Mouse (Mus musculus): ENCODE results near the gene Mapk8ip3. TPM values are rescaled to one million over a fixed set of nuclear protein-coding genes. Genes with fewer than 3 reads are reported as not detected.

The Mapk8ip3 gene
- polyA plus RNA-seq, 2 experiments, result 41.4 to 186 TPM

DNA sequence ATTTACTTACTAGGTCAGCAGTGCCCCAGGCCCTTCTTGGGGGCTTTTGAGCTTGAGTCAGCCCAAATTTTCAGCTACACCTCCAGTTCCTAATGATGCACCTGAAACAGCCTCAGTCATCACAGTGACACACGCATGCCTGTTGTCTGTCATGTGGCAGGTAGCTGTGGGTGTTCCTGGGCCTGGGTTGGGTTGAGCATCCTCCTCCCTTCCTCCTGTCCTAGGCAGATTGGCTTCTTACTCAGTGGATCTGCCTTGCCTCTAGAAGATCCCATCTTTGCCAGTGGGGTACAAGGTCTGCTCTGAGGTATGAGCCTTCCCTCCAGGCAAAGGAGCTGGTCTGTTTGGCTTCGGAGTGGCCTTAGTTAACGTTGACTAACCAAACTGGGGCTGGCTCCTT lies 47.9 kb downstream of the Mapk8ip3 start:
- no peak overlapping the region for H3K9ac ChIP-seq (ENCODE audit: low read depth, low read length, severe bottlenecking)
- no peaks in the 10 kb centered on the region for H3K9me3 ChIP-seq (ENCODE audit: control insufficient read depth, low read length)
- H3K4me3 ChIP-seq (replicated peaks; ENCODE audit: low read length), result no peak overlapping the region
- no peak for TF ChIP-seq POLR2A (IDR thresholded peaks at IDR 0.05; ENCODE audit: borderline replicate concordance, extremely low read depth, insufficient read depth, insufficient read length)
- H3K4me2 ChIP-seq (replicated peaks; ENCODE audit: low read depth, low read length, severe bottlenecking), result no peak overlapping the region
- 83% methylated on average over 3 of the region's 3 CpGs for WGBS
- ATAC-seq (ENCODE audit: low FRiP score, low read depth), result no peak
- no peak overlapping the region for H3K27ac ChIP-seq (replicated peaks; ENCODE audit: low read depth, low read length)
- peaks cover 47% of the 10 kb centered on the region for H3K36me3 ChIP-seq (ENCODE audit: control insufficient read depth, insufficient read depth, low read length)
- no peaks in the 10 kb centered on the region for H3K27me3 ChIP-seq (ENCODE audit: control insufficient read depth, insufficient read depth, low read length)
- peaks cover 18% of the 10 kb centered on the region for H3K4me1 ChIP-seq (ENCODE audit: control insufficient read depth, insufficient read depth, low read length)
- DNase-seq (ENCODE audit: low spot score), result no peak

DNA sequence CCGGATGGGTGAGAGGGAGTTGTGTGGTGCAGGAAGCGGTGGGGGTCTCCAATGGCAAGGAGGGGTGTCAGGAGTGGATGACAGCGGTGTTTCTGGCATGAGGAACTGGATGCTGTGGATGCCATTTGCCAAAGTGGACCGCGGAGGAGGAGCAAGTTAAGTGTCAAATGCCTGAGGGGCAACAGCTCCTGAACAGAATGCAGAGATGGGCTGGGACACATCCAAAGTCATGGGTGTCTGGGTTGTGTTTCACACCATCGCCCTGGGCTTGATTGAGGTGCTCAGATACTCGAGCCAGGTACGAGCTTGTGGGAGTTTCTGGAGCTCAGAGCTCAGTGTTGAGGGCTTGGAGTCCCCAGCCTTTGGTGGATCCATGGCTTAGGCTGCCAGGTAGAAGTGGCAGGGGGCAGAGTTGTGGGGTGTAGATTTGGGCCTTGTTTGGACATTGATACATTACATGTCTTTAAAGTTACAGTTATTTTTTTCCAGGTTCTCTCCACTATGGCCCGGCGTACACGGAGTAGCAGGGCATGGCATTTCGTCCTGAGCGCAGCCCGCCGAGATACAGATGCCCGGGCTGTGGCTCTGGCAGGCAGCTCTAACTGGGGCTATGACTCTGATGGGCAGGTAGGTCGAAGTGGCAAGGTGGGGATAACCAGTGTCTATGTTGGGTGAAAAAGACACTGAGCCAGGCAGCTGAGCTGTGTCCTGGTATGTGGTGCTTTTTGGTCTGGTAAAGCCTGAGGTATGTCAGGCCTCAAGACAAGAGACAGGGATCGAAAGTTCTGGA lies 49.3 kb downstream of the Mapk8ip3 start:
- no peak for ATAC-seq (ENCODE audit: low FRiP score, low read depth)
- DNase-seq (ENCODE audit: low spot score), result no peak
- TF ChIP-seq POLR2A (IDR thresholded peaks at IDR 0.05; ENCODE audit: borderline replicate concordance, extremely low read depth, insufficient read depth, insufficient read length), result no peak

DNA sequence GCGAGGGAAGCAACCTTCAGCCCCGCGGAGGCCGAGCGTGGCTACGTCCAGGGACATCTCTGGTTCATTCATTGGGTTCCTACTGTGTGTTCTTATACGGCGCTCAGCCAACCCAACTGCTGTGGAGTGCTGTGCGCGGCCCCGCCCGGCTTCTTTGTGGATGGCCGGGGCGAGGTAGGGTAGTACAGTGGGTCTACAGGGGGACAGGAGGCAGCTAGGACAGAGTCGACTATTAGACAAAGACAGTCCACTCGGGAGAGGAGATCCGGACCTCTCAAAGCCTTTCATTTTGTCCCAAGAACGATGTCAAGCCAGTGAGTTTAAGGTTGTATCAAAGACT lies 49.9 kb downstream of the Mapk8ip3 start:
- WGBS, result 2% methylated on average over 18 of the region's 18 CpGs
- no peaks in the 10 kb centered on the region for H3K27me3 ChIP-seq (ENCODE audit: control insufficient read depth, insufficient read depth, low read length)
- no peaks in the 10 kb centered on the region for H3K9me3 ChIP-seq (ENCODE audit: control insufficient read depth, low read length)
- H3K9ac ChIP-seq (ENCODE audit: low read depth, low read length, severe bottlenecking), result peak overlapping the region; percentile 80
- H3K27ac ChIP-seq (replicated peaks; ENCODE audit: low read depth, low read length), result no peak overlapping the region
- H3K4me3 ChIP-seq (replicated peaks; ENCODE audit: low read length), result peak overlapping the region; percentile 86
- H3K4me1 ChIP-seq (ENCODE audit: control insufficient read depth, insufficient read depth, low read length), result peaks cover 15% of the 10 kb centered on the region
- ATAC-seq (ENCODE audit: low FRiP score, low read depth), result no peak; the same call in 1 of the 2 replicates
- H3K4me2 ChIP-seq (replicated peaks; ENCODE audit: low read depth, low read length, severe bottlenecking), result peak overlapping the region; percentile 66
- no peak for TF ChIP-seq POLR2A (IDR thresholded peaks at IDR 0.05; ENCODE audit: borderline replicate concordance, extremely low read depth, insufficient read depth, insufficient read length)
- DNase-seq (ENCODE audit: low spot score), result no peak
- H3K36me3 ChIP-seq (ENCODE audit: control insufficient read depth, insufficient read depth, low read length), result peaks cover 41% of the 10 kb centered on the region

More for the DNA sequence above, 49.3 kb downstream of the Mapk8ip3 start:
- Histone ChIP-seq H3K27me3 (ENCODE audit: control insufficient read depth, insufficient read depth, low read length) (no peaks in the 10 kb centered on the region), H3K4me3 (replicated peaks; ENCODE audit: low read length) (peak overlapping the region; percentile 86), H3K27ac (replicated peaks; ENCODE audit: low read depth, low read length) (no peak overlapping the region), H3K4me2 (replicated peaks; ENCODE audit: low read depth, low read length, severe bottlenecking) (peak overlapping the region; percentile 66), H3K4me1 (ENCODE audit: control insufficient read depth, insufficient read depth, low read length) (peaks cover 15% of the 10 kb centered on the region), H3K36me3 (ENCODE audit: control insufficient read depth, insufficient read depth, low read length) (peaks cover 46% of the 10 kb centered on the region), H3K9ac (ENCODE audit: low read depth, low read length, severe bottlenecking) (peak overlapping the region; percentile 80), H3K9me3 (ENCODE audit: control insufficient read depth, low read length) (no peaks in the 10 kb centered on the region)
- 62% methylated on average over 18 of the region's 18 CpGs for WGBS

DNA sequence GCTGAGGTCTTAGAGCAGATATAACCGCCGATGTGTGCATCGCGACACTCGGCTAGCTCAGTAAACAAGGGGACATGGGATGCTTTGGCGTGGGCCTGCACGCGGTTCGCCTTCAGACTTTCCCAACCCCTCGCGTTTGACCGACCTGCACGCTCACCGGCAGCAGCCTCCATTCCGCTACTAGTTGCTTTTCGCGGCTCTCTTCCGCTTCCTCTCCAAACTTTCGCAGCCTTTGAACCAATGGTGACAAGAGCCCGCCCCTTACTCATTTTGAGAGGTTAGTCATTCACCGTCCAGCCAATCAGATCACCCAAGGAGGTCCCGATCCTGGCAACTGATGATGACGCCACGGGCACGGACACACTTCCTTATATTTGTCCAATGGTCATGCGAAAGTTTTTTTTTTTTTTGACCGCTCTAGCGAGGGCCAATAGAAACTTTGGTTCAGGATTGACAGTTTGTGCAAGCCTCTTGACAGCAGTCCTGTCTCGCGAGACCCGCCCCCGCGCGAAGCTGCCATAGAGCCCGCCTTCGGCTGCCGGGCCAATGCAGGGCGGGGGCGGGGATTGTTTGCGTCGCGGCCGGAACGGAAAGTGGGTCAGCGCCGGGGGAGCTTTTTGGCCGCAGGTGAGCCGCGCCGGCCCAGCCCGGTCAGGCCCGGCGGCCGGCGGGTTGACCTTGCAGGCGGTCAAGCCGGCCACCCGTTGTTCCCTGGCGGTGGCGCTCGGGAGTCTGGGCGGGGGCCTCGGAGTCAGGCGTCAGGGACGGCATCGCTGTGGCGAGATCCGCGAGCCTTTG lies 50.4 kb downstream of the Mapk8ip3 start, which contains the start of the genes Nubp2 and Spsb3:
Nubp2 (minus strand) TSS at position 216 of the 798 bp plus-strand sequence.
Spsb3 (plus strand) TSS at position 510 of the 798 bp plus-strand sequence.
- no peak for TF ChIP-seq POLR2A (IDR thresholded peaks at IDR 0.05; ENCODE audit: borderline replicate concordance, extremely low read depth, insufficient read depth, insufficient read length)

More for the DNA sequence above, 50.4 kb downstream of the Mapk8ip3 start, which contains the start of the genes Nubp2 and Spsb3:
- Histone ChIP-seq H3K4me1 (ENCODE audit: control insufficient read depth, insufficient read depth, low read length) (peaks cover 15% of the 10 kb centered on the region), H3K27me3 (ENCODE audit: control insufficient read depth, insufficient read depth, low read length) (no peaks in the 10 kb centered on the region), H3K9ac (ENCODE audit: low read depth, low read length, severe bottlenecking) (peak within 1 kb of the TSS; percentile 80), H3K4me2 (replicated peaks; ENCODE audit: low read depth, low read length, severe bottlenecking) (peak within 1 kb of the TSS; percentile 90), H3K27ac (replicated peaks; ENCODE audit: low read depth, low read length) (no peak within 1 kb of the TSS; the same call in 1 of the 2 replicates), H3K9me3 (ENCODE audit: control insufficient read depth, low read length) (no peaks in the 10 kb centered on the region), H3K36me3 (ENCODE audit: control insufficient read depth, insufficient read depth, low read length) (peaks cover 35% of the 10 kb centered on the region), H3K4me3 (replicated peaks; ENCODE audit: low read length) (peak within 1 kb of the TSS; percentile 86)
- DNase-seq (ENCODE audit: low spot score) (peak; percentile 100), ATAC-seq (ENCODE audit: low FRiP score, low read depth) (peak; percentile 96)
- under 1% methylated on average over 58 of the region's 69 CpGs for WGBS
